Mouse (Mus musculus) brain, embryonic 14.5 days (tissue): ENCODE data around the gene Axin2.

Experiments used
- CTCF ChIP-seq: fragments of 200-500 bp; IDR thresholded peaks from 2 replicates; pipeline ENCODE4 v1.5.1; 2012; ENCODE audit warnings: inconsistent platforms, mild to moderate bottlenecking, moderate library complexity, borderline replicate concordance; ENCODE audit not compliant: insufficient read depth, insufficient read length; ENCODE audit errors: extremely low read depth
- POLR2A ChIP-seq: fragments of 200-500 bp; IDR thresholded peaks from 2 replicates; pipeline ENCODE4 v1.6.1; 2012; ENCODE audit warnings: mild to moderate bottlenecking, inconsistent platforms, borderline replicate concordance; ENCODE audit not compliant: poor library complexity, insufficient read depth, insufficient read length, severe bottlenecking; ENCODE audit errors: extremely low read depth

- TF ChIP-seq CTCF (no peak), POLR2A (no peak)
Observed at GRCm38 (mm10) chr11:108993414-108993813, 73.3 kb downstream of the Axin2 start.
